Mouse (Mus musculus) hindbrain, embryonic 11.5 days (tissue): ENCODE results near the gene Fmnl3. TPM values are rescaled to one million over a fixed set of nuclear protein-coding genes. Genes with fewer than 3 reads are reported as not detected.
"Not testable (repeated sequence)": the region's sequence is repeated elsewhere in the genome, so short reads cannot be mapped to it uniquely, and the experiment has no call there.

ENCODE experiments used
- ATAC-seq: fragments of 200-750 bp; cut with Nextera tagmentation; 2 replicates; pipeline ENCODE4 v1.8.0; 2017; ENCODE audit warnings: mild to moderate bottlenecking, moderate TSS enrichment, moderate library complexity; ENCODE audit not compliant: low FRiP score
- DNase-seq: peaks from one replicate; pipeline ENCODE4 v3.0.0-alpha.2; 2015; ENCODE audit warnings: low spot score
- H3K27ac ChIP-seq: fragments of 300-500 bp; sonication (generic); 2 replicates; pipeline ENCODE4 v1.5.1; 2014; ENCODE audit warnings: mild to moderate bottlenecking, low read depth, low read length
- H3K27me3 ChIP-seq: fragments of 300-500 bp; sonication (generic); 2 replicates; pipeline ENCODE4 v1.6.1; 2014; ENCODE audit warnings: mild to moderate bottlenecking, low read length, moderate library complexity, mixed read lengths; ENCODE audit not compliant: control insufficient read depth, insufficient read depth
- H3K36me3 ChIP-seq: fragments of 300-500 bp; sonication (generic); 2 replicates; pipeline ENCODE4 v1.6.1; 2014; ENCODE audit warnings: mild to moderate bottlenecking, low read length, moderate library complexity, mixed read lengths; ENCODE audit not compliant: control insufficient read depth, insufficient read depth
- H3K4me1 ChIP-seq: fragments of 300-500 bp; sonication (generic); replicated peaks from 2 replicates; pipeline ENCODE4 v1.6.1; 2014; ENCODE audit warnings: low read length, mixed read lengths; ENCODE audit not compliant: control insufficient read depth, insufficient read depth
- H3K4me2 ChIP-seq: fragments of 300-500 bp; sonication (generic); replicated peaks from 2 replicates; pipeline ENCODE4 v1.6.1; 2014; ENCODE audit warnings: mild to moderate bottlenecking, low read depth, low read length
- H3K4me3 ChIP-seq: fragments of 300-500 bp; sonication (generic); 2 replicates; pipeline ENCODE4 v1.5.1; 2014; ENCODE audit warnings: low read depth, low read length
- H3K9ac ChIP-seq: fragments of 300-500 bp; sonication (generic); 2 replicates; pipeline ENCODE4 v1.6.1; 2014; ENCODE audit warnings: low read depth, low read length
- H3K9me3 ChIP-seq: fragments of 300-500 bp; sonication (generic); 2 replicates; pipeline ENCODE4 v1.6.1; 2016; ENCODE audit warnings: low read length; ENCODE audit not compliant: control insufficient read depth
- WGBS: fragments of 180-500 bp; shearing (Covaris S2); extraction: QIAGEN DNeasy Blood & Tissue Kit; methylation state at CpG from one replicate; pipeline ENCODE4 v1.1.7; 2014; 5-methylcytosine and 5-hydroxymethylcytosine counted together
- polyA plus RNA-seq: library from polyadenylated mRNA; unstranded; fragments of >200 nt; fragmentation: Nextera tagmentation; extraction: Ambion mirVana; gene quantifications from 2 replicates; pipeline ENCODE4 v1.2.1, GENCODE M21; 2014

Gene Fmnl3
- polyA plus RNA-seq, 1 experiment from 2014 or later: 10.5 TPM

DNA sequence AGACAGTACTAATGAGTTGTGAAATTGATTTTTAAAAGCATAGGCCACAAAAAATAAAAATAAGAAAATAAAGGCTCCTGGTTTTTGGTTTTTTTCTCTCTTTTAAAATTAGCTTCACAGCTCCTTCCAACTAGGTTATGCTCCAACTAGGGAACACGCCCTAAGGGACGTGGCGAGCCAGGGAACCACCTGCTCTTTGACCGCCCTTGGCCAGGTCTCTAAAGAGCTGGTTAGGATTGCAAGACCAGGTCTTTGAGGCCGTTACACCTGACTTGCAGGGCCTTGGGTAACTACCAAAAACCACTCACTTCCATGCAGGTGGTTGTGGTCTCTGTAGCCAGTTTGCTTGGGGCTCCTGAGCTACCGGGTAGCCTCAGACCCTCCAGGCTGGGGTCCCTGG, 21.7 kb upstream of the Fmnl3 start:
- WGBS: 88% methylated on average over 6 of the region's 6 CpGs
- H3K36me3 ChIP-seq: no peaks in the 10 kb centered on the region
- peaks cover 8% of the 10 kb centered on the region for H3K4me1 ChIP-seq
- H3K9me3 ChIP-seq: no peaks in the 10 kb centered on the region
- peak overlapping the region; percentile 34; the same call in 1 of the 2 replicates for H3K9ac ChIP-seq
- peak overlapping the region; percentile 82 for H3K4me3 ChIP-seq
- H3K27ac ChIP-seq: 0 out of 2 replicates have a peak overlapping the region, but pooled peaks have one; percentile 39
- ATAC-seq: no peak
- H3K4me2 ChIP-seq: peak overlapping the region; percentile 56
- no peaks in the 10 kb centered on the region for H3K27me3 ChIP-seq
- no peak for DNase-seq

- H3K9me3 ChIP-seq: no peaks in the 10 kb centered on the region
- no peak overlapping the region for H3K27ac ChIP-seq
- 74% methylated on average over 7 of the region's 7 CpGs for WGBS
- no peak overlapping the region for H3K4me3 ChIP-seq
- no peak overlapping the region for H3K4me2 ChIP-seq
- H3K27me3 ChIP-seq: no peaks in the 10 kb centered on the region
- H3K36me3 ChIP-seq: no peaks in the 10 kb centered on the region
- no peak overlapping the region for H3K9ac ChIP-seq
- ATAC-seq (no peak), DNase-seq (no peak)
- H3K4me1 ChIP-seq: peaks cover 8% of the 10 kb centered on the region
These were observed 20.5 kb upstream of the Fmnl3 start for GRCm38 (mm10) chr15:99390472-99391401.

- H3K36me3 ChIP-seq: no peaks in the 10 kb centered on the region
- no peak overlapping the region for H3K4me3 ChIP-seq
- no peaks in the 10 kb centered on the region for H3K9me3 ChIP-seq
- no peaks in the 10 kb centered on the region; the same call in 1 of the 2 replicates for H3K4me1 ChIP-seq
- no peak overlapping the region for H3K9ac ChIP-seq
- WGBS: 73% methylated on average over 4 of the region's 4 CpGs
- no peak overlapping the region for H3K4me2 ChIP-seq
- no peaks in the 10 kb centered on the region for H3K27me3 ChIP-seq
- ATAC-seq (no peak), DNase-seq (no peak)
- no peak overlapping the region for H3K27ac ChIP-seq
These were observed 17.7 kb upstream of the Fmnl3 start for GRCm38 (mm10) chr15:99387976-99388375.

DNA sequence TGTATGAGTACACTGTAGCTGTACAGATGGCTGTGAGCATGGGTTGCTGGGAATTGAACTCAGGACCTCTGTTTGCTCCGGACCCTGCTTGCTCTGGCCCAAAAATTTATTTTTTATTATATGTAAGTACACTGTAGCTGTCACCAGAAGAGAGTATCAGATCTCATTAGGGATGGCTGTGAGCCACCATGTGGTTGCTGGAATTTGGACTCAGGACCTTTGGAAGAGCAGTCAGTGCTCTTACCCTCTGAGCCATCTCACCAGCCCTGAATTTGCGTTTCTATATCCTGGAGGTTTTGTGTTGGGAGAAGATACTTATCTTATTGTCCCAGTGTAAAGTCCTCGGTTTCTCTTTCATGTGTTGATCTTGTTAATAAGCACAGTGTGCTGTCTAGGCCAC, 16.5 kb upstream of the Fmnl3 start:
- Histone ChIP-seq H3K4me3 (no peak overlapping the region), H3K27ac (no peak overlapping the region), H3K36me3 (no peaks in the 10 kb centered on the region), H3K27me3 (no peaks in the 10 kb centered on the region), H3K4me2 (no peak overlapping the region), H3K9ac (no peak overlapping the region), H3K4me1 (no peaks in the 10 kb centered on the region), H3K9me3 (no peaks in the 10 kb centered on the region)
- WGBS: 78% methylated on average over 3 of the region's 3 CpGs
- DNase-seq (no peak), ATAC-seq (no peak)

DNA sequence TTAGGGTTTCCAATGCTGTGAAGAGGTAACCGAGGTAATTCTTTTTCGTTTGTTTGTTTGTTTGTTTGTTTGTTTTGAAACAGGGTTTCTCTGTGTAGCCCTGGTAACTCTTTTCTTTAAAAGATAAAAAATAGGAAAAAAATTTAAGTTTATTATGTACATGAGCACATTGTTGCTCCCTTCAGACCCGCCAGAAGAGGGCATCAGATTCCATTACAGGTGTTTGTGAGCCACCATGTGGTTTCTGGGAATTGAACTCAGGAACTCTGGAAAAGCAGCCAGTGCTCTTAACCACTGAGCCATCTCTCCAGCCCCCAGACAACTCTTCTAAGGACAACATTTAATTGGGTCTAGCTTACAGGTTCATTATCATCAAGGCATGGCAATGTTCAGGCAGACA, 15.8 kb upstream of the Fmnl3 start:
- not testable (repeated sequence) for H3K4me2 ChIP-seq, H3K9me3 ChIP-seq, H3K27me3 ChIP-seq, H3K4me3 ChIP-seq, ATAC-seq, H3K27ac ChIP-seq, DNase-seq, H3K4me1 ChIP-seq, H3K36me3 ChIP-seq, H3K9ac ChIP-seq
- 68% methylated on average over 3 of the region's 3 CpGs for WGBS

DNA sequence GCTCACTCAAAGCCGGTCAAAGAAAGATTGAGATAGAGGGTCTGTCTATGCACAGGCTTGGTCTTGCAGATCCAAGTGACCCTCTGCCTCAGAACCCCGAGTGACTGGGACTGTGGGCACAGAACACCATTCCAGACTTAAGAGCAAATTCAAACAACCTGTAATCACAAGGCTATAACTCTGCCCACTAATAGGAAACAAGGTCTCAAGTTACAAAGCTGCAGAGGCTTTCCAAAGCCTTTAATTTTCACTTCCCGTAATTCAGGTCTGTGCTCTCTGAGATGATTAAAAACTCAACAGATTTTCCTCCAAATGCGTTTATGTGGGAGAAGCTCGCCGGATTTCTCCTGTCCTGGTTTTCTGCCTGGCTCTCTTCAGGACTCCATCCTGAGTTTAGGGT, 13.8 kb upstream of the Fmnl3 start:
- Histone ChIP-seq H3K4me1 (no peaks in the 10 kb centered on the region), H3K9me3 (no peaks in the 10 kb centered on the region), H3K27me3 (no peaks in the 10 kb centered on the region), H3K4me3 (no peak overlapping the region), H3K4me2 (no peak overlapping the region), H3K9ac (no peak overlapping the region), H3K36me3 (no peaks in the 10 kb centered on the region), H3K27ac (no peak overlapping the region)
- DNase-seq (no peak), ATAC-seq (no peak)
- 83% methylated on average over 6 of the region's 6 CpGs for WGBS

DNA sequence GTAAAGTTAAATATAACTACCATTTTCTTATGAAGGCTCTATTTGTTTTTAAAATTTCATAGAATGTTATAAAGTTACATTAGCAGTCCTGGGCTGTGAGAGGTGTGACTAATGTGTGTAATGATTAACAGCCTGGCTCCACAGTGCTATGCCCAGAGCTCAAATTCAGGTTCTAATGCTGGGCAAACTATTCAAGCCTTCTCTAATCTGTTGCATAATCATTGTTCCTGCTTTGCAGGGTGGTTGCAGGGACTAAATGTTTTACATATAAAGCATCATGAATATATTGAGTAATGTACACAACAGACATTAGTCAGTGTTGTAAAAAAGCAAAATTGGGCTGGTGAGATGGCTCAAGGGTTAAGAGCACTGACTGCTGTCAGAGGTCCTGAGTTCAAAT, 12.6 kb upstream of the Fmnl3 start:
- ATAC-seq (no peak), DNase-seq (no peak)
- Histone ChIP-seq H3K4me2 (no peak overlapping the region), H3K4me3 (no peak overlapping the region), H3K9me3 (no peaks in the 10 kb centered on the region), H3K4me1 (no peaks in the 10 kb centered on the region), H3K36me3 (no peaks in the 10 kb centered on the region), H3K27ac (no peak overlapping the region), H3K9ac (no peak overlapping the region), H3K27me3 (no peaks in the 10 kb centered on the region)

GRCm38 (mm10) chr15:99376240-99376639, 6.0 kb upstream of the Fmnl3 start:
- no peak overlapping the region for H3K4me3 ChIP-seq
- H3K9me3 ChIP-seq: no peaks in the 10 kb centered on the region
- 89% methylated on average over 5 of the region's 5 CpGs for WGBS
- ATAC-seq (no peak), DNase-seq (no peak)
- no peaks in the 10 kb centered on the region for H3K4me1 ChIP-seq
- H3K4me2 ChIP-seq: no peak overlapping the region
- no peaks in the 10 kb centered on the region for H3K27me3 ChIP-seq
- H3K27ac ChIP-seq: no peak overlapping the region
- H3K9ac ChIP-seq: no peak overlapping the region
- H3K36me3 ChIP-seq: no peaks in the 10 kb centered on the region

- Histone ChIP-seq H3K4me3 (no peak overlapping the region), H3K4me1 (no peaks in the 10 kb centered on the region), H3K9ac (no peak overlapping the region), H3K9me3 (no peaks in the 10 kb centered on the region), H3K27me3 (no peaks in the 10 kb centered on the region), H3K27ac (no peak overlapping the region), H3K36me3 (no peaks in the 10 kb centered on the region), H3K4me2 (no peak overlapping the region)
- WGBS: 92% methylated on average over 3 of the region's 3 CpGs
- ATAC-seq (no peak), DNase-seq (no peak)
These were observed 5.3 kb upstream of the Fmnl3 start for GRCm38 (mm10) chr15:99375581-99375980.
